Mouse (Mus musculus) limb, embryonic 13.5 days (tissue): ENCODE measurements around the gene Wwc1. TPM values are rescaled to one million over a fixed set of nuclear protein-coding genes. Genes with fewer than 3 reads are reported as not detected.

ENCODE experiments used
- ATAC-seq: fragments of 200-750 bp; cut with Nextera tagmentation; 2 replicates; pipeline ENCODE4 v1.8.0; 2017; ENCODE audit warnings: low read depth, moderate number of reproducible peaks, moderate TSS enrichment; ENCODE audit not compliant: low FRiP score
- H3K27ac ChIP-seq: fragments of 300-500 bp; sonication (generic); 2 replicates; pipeline ENCODE4 v1.5.1; 2015; ENCODE audit warnings: inconsistent platforms, mild to moderate bottlenecking, moderate library complexity
- H3K27me3 ChIP-seq: fragments of 300-500 bp; sonication (generic); 2 replicates; pipeline ENCODE4 v1.6.1; 2015; ENCODE audit warnings: mild to moderate bottlenecking, inconsistent platforms
- H3K36me3 ChIP-seq: fragments of 300-500 bp; sonication (generic); 2 replicates; pipeline ENCODE4 v1.6.1; 2015; ENCODE audit warnings: inconsistent platforms, mild to moderate bottlenecking, moderate library complexity
- H3K4me1 ChIP-seq: fragments of 300-500 bp; sonication (generic); 2 replicates; pipeline ENCODE4 v1.6.1; 2015; ENCODE audit warnings: inconsistent platforms
- H3K4me2 ChIP-seq: fragments of 300-500 bp; sonication (generic); replicated peaks from 2 replicates; pipeline ENCODE4 v1.6.1; 2015; ENCODE audit warnings: inconsistent platforms, mild to moderate bottlenecking, moderate library complexity
- H3K4me3 ChIP-seq: fragments of 300-500 bp; sonication (generic); 2 replicates; pipeline ENCODE4 v1.5.1; 2015; ENCODE audit warnings: moderate library complexity, mild to moderate bottlenecking, inconsistent platforms
- H3K9ac ChIP-seq: fragments of 300-500 bp; sonication (generic); 2 replicates; pipeline ENCODE4 v1.6.1; 2015; ENCODE audit warnings: mild to moderate bottlenecking, inconsistent platforms
- H3K9me3 ChIP-seq: fragments of 300-500 bp; sonication (generic); 2 replicates; pipeline ENCODE4 v1.6.1; 2016; ENCODE audit warnings: inconsistent platforms
- WGBS: fragments of 180-500 bp; shearing (Covaris S2); methylation state at CpG from one replicate; pipeline ENCODE4 v1.1.7; 2015; 5-methylcytosine and 5-hydroxymethylcytosine counted together
- polyA plus RNA-seq: library from polyadenylated mRNA; unstranded; fragments of >200 nt; fragmentation: Nextera tagmentation; extraction: Ambion mirVana; gene quantifications from 2 replicates; pipeline ENCODE4 v1.2.1, GENCODE M21; 2015

Gene Wwc1
- polyA plus RNA-seq, 1 experiment from 2014 or later: 4.6 TPM

GRCm38 (mm10) chr11:35989967-35990366 lies 9.6 kb upstream of the Wwc1 start:
- no peaks in the 10 kb centered on the region for H3K9me3 ChIP-seq
- no peak for ATAC-seq
- no peak overlapping the region for H3K4me2 ChIP-seq
- peaks cover 23% of the 10 kb centered on the region for H3K27me3 ChIP-seq
- H3K27ac ChIP-seq: no peak overlapping the region
- no peak overlapping the region for H3K4me3 ChIP-seq
- WGBS: 69% methylated on average over 4 of the region's 4 CpGs
- no peak overlapping the region for H3K9ac ChIP-seq
- no peaks in the 10 kb centered on the region for H3K36me3 ChIP-seq
- peaks cover 10% of the 10 kb centered on the region for H3K4me1 ChIP-seq

- H3K27me3 ChIP-seq: peaks cover 50% of the 10 kb centered on the region
- H3K9me3 ChIP-seq: no peaks in the 10 kb centered on the region
- no peaks in the 10 kb centered on the region for H3K36me3 ChIP-seq
- H3K9ac ChIP-seq: 0 out of 2 replicates have a peak overlapping the region, but pooled peaks have one; percentile 2
- no peak overlapping the region for H3K27ac ChIP-seq
- peak overlapping the region; percentile 62 for H3K4me2 ChIP-seq
- under 1% methylated on average over 19 of the region's 19 CpGs for WGBS
- peaks cover 10% of the 10 kb centered on the region for H3K4me1 ChIP-seq
- H3K4me3 ChIP-seq: peak overlapping the region; percentile 31
- ATAC-seq: peak; percentile 73
Measured at GRCm38 (mm10) chr11:35985841-35986393, 5.6 kb upstream of the Wwc1 start.

- 86% methylated on average over 3 of the region's 3 CpGs for WGBS
- H3K36me3 ChIP-seq: no peaks in the 10 kb centered on the region
- no peak overlapping the region for H3K4me3 ChIP-seq
- H3K27me3 ChIP-seq: peaks cover 76% of the 10 kb centered on the region
- H3K9ac ChIP-seq: no peak overlapping the region
- no peak for ATAC-seq
- H3K27ac ChIP-seq: no peak overlapping the region
- H3K4me1 ChIP-seq: peaks cover 20% of the 10 kb centered on the region
- no peak overlapping the region for H3K4me2 ChIP-seq
- no peaks in the 10 kb centered on the region for H3K9me3 ChIP-seq
Measured at GRCm38 (mm10) chr11:35982734-35983133, 2.4 kb upstream of the Wwc1 start.

- Histone ChIP-seq H3K4me3 (peak overlapping the region; percentile 72), H3K4me2 (peak overlapping the region; percentile 90), H3K9ac (peak overlapping the region; percentile 79), H3K36me3 (no peaks in the 10 kb centered on the region), H3K4me1 (peaks cover 10% of the 10 kb centered on the region), H3K9me3 (no peaks in the 10 kb centered on the region), H3K27ac (no peak overlapping the region), H3K27me3 (peaks cover 69% of the 10 kb centered on the region)
- under 1% methylated on average over 39 of the region's 66 CpGs for WGBS
- ATAC-seq: peak; percentile 57
Measured at GRCm38 (mm10) chr11:35979733-35980410, 455 bp downstream of the Wwc1 start.

- no peak for ATAC-seq
- Histone ChIP-seq H3K27ac (no peak overlapping the region), H3K9ac (peak overlapping the region; percentile 79), H3K9me3 (no peaks in the 10 kb centered on the region), H3K4me2 (peak overlapping the region; percentile 90), H3K4me1 (peaks cover 10% of the 10 kb centered on the region), H3K36me3 (no peaks in the 10 kb centered on the region), H3K4me3 (peak overlapping the region; percentile 72), H3K27me3 (peaks cover 66% of the 10 kb centered on the region)
- WGBS: 1% methylated on average over 12 of the region's 12 CpGs
Measured at GRCm38 (mm10) chr11:35979266-35979732, 1.0 kb downstream of the Wwc1 start.

- no peaks in the 10 kb centered on the region for H3K9me3 ChIP-seq
- WGBS: 78% methylated on average over 3 of the region's 3 CpGs
- no peak overlapping the region for H3K27ac ChIP-seq
- no peak overlapping the region for H3K4me3 ChIP-seq
- peaks cover 10% of the 10 kb centered on the region for H3K4me1 ChIP-seq
- no peak overlapping the region for H3K4me2 ChIP-seq
- no peak overlapping the region for H3K9ac ChIP-seq
- no peaks in the 10 kb centered on the region for H3K36me3 ChIP-seq
- ATAC-seq: no peak
- peaks cover 59% of the 10 kb centered on the region for H3K27me3 ChIP-seq
Measured at GRCm38 (mm10) chr11:35977796-35978195, 2.5 kb downstream of the Wwc1 start.

GRCm38 (mm10) chr11:35977096-35977495 lies 3.2 kb downstream of the Wwc1 start:
- H3K27ac ChIP-seq: no peak overlapping the region
- peaks cover 52% of the 10 kb centered on the region for H3K27me3 ChIP-seq
- WGBS: 74% methylated on average over 6 of the region's 6 CpGs
- no peaks in the 10 kb centered on the region for H3K36me3 ChIP-seq
- H3K4me1 ChIP-seq: peaks cover 10% of the 10 kb centered on the region
- H3K4me3 ChIP-seq: no peak overlapping the region
- peak overlapping the region; percentile 5; the same call in 1 of the 2 replicates for H3K4me2 ChIP-seq
- no peak for ATAC-seq
- no peaks in the 10 kb centered on the region for H3K9me3 ChIP-seq
- H3K9ac ChIP-seq: no peak overlapping the region

- ATAC-seq: no peak
- no peaks in the 10 kb centered on the region for H3K36me3 ChIP-seq
- H3K4me2 ChIP-seq: no peak overlapping the region
- no peaks in the 10 kb centered on the region for H3K9me3 ChIP-seq
- no peak overlapping the region for H3K27ac ChIP-seq
- H3K27me3 ChIP-seq: peaks cover 46% of the 10 kb centered on the region
- H3K9ac ChIP-seq: no peak overlapping the region
- no peak overlapping the region for H3K4me3 ChIP-seq
- WGBS: 58% methylated on average over 6 of the region's 6 CpGs
- H3K4me1 ChIP-seq: peaks cover 10% of the 10 kb centered on the region
Measured at GRCm38 (mm10) chr11:35976482-35976881, 3.8 kb downstream of the Wwc1 start.

GRCm38 (mm10) chr11:35974632-35975450 lies 5.5 kb downstream of the Wwc1 start:
- 83% methylated on average over 6 of the region's 6 CpGs for WGBS
- peaks cover 35% of the 10 kb centered on the region for H3K27me3 ChIP-seq
- no peak overlapping the region for H3K27ac ChIP-seq
- H3K9ac ChIP-seq: no peak overlapping the region
- no peak for ATAC-seq
- no peaks in the 10 kb centered on the region for H3K36me3 ChIP-seq
- peaks cover 10% of the 10 kb centered on the region for H3K4me1 ChIP-seq
- H3K4me3 ChIP-seq: no peak overlapping the region
- H3K4me2 ChIP-seq: no peak overlapping the region
- no peaks in the 10 kb centered on the region for H3K9me3 ChIP-seq

- Histone ChIP-seq H3K4me1 (no peaks in the 10 kb centered on the region), H3K27me3 (peaks cover 18% of the 10 kb centered on the region), H3K36me3 (no peaks in the 10 kb centered on the region), H3K27ac (no peak overlapping the region), H3K9ac (peak overlapping the region; percentile 13; the same call in 1 of the 2 replicates), H3K4me2 (no peak overlapping the region), H3K9me3 (no peaks in the 10 kb centered on the region), H3K4me3 (no peak overlapping the region)
- WGBS: 49% methylated on average over 7 of the region's 7 CpGs
- no peak for ATAC-seq
Measured at GRCm38 (mm10) chr11:35973135-35973534, 7.2 kb downstream of the Wwc1 start.

GRCm38 (mm10) chr11:35972270-35972931 lies 7.9 kb downstream of the Wwc1 start:
- Histone ChIP-seq H3K4me3 (no peak overlapping the region), H3K27me3 (peaks cover 12% of the 10 kb centered on the region; the same call in 1 of the 2 replicates), H3K9ac (no peak overlapping the region), H3K4me1 (no peaks in the 10 kb centered on the region), H3K4me2 (no peak overlapping the region), H3K36me3 (no peaks in the 10 kb centered on the region), H3K9me3 (no peaks in the 10 kb centered on the region), H3K27ac (no peak overlapping the region)
- WGBS: 17% methylated on average over 6 of the region's 6 CpGs
- ATAC-seq: no peak
